ENCODE assay signal across 16 mouse cellular contexts in genomic region chr15:97314720-97315421, GRCm38 (mm10).
DNase-seq lines count a peak whose midpoint lies in the region; ATAC-seq and TF ChIP-seq lines count a peak whose summit lies in the region.
"Had no signal": no experiment of that assay in that cellular context is flagged by ENCODE, and none has a peak within 500 bp of the region (broad histone marks: within the 10 kb centered on the region; RNA-seq: fewer than 3 reads in every experiment).

No protein-coding gene starts in this region.

- H3K9me3 ChIP-seq in forebrain, embryonic 15.5 days, result no peaks in the 10 kb centered on the region
- no peaks in the 10 kb centered on the region for H3K9me3 ChIP-seq in forebrain, embryonic 16.5 days (ENCODE audit: control insufficient read depth, low read length)
- H3K9me3 ChIP-seq in midbrain, postnatal 0 days (ENCODE audit: low read length), result no peaks in the 10 kb centered on the region
- H3K9me3 ChIP-seq: embryonic facial prominence, embryonic 10.5 days had no signal

- no peak for TF ChIP-seq CTCF in C2C12 (IDR thresholded peaks at IDR 0.05; ENCODE audit: control insufficient read depth, insufficient read depth, insufficient read length)
- no peak for TF ChIP-seq CTCF in midbrain, postnatal 0 days (IDR thresholded peaks at IDR 0.05)

- no peak for ATAC-seq in forebrain, embryonic 15.5 days (replicated peaks)
- ATAC-seq in forebrain, embryonic 16.5 days, result no peak
- ATAC-seq in midbrain, postnatal 0 days (ENCODE audit: low FRiP score), result no peak
- no peak for ATAC-seq in erythroid progenitor cell, adult 5-6 weeks (replicated peaks; ENCODE audit: low FRiP score, poor library complexity, severe bottlenecking)

- H3K4me3 ChIP-seq in forebrain, embryonic 15.5 days, result no peak overlapping the region
- H3K4me3 ChIP-seq in forebrain, embryonic 16.5 days (replicated peaks; ENCODE audit: low read length), result no peak overlapping the region
- H3K4me3 ChIP-seq in C2C12 (ENCODE audit: insufficient read depth, poor library complexity, severe bottlenecking), result no peak overlapping the region
- H3K4me3 ChIP-seq in midbrain, postnatal 0 days (ENCODE audit: low read depth, low read length), result no peak overlapping the region
- H3K4me3 ChIP-seq: embryonic facial prominence, embryonic 10.5 days had no signal

- H3K79me2 ChIP-seq in C2C12 (ENCODE audit: control insufficient read depth, insufficient read depth), result no peaks in the 10 kb centered on the region

- 0 out of 2 replicates have a peak overlapping the region, but pooled peaks have one; percentile 26 for H3K27ac ChIP-seq in forebrain, embryonic 15.5 days (replicated peaks)
- H3K27ac ChIP-seq in forebrain, embryonic 16.5 days (ENCODE audit: low read length), result no peak overlapping the region
- 0 out of 2 replicates have a peak overlapping the region, but pooled peaks have one; percentile 18 for H3K27ac ChIP-seq in midbrain, postnatal 0 days (ENCODE audit: low read depth, low read length)
- H3K27ac ChIP-seq: embryonic facial prominence, embryonic 10.5 days; liver, embryonic 14.5 days had no signal

- H3K36me3 ChIP-seq in forebrain, embryonic 15.5 days, result no peaks in the 10 kb centered on the region
- H3K36me3 ChIP-seq in forebrain, embryonic 16.5 days (ENCODE audit: control insufficient read depth, insufficient read depth), result no peaks in the 10 kb centered on the region
- H3K36me3 ChIP-seq in C2C12 (ENCODE audit: control insufficient read depth, insufficient read depth), result no peaks in the 10 kb centered on the region
- H3K36me3 ChIP-seq in midbrain, postnatal 0 days (ENCODE audit: insufficient read depth, low read length), result no peaks in the 10 kb centered on the region
- H3K36me3 ChIP-seq: embryonic facial prominence, embryonic 10.5 days had no signal

- no peaks in the 10 kb centered on the region for H3K79me3 ChIP-seq in C2C12 (ENCODE audit: low read depth)

- no peak overlapping the region for H3K4me2 ChIP-seq in forebrain, embryonic 15.5 days (replicated peaks)
- no peak overlapping the region for H3K4me2 ChIP-seq in forebrain, embryonic 16.5 days (ENCODE audit: low read length)
- H3K4me2 ChIP-seq in midbrain, postnatal 0 days (ENCODE audit: low read depth, low read length, poor library complexity, severe bottlenecking), result peak overlapping the region; percentile 15; the same call in 1 of the 2 replicates
- H3K4me2 ChIP-seq: heart, embryonic 11.5 days had no signal

- 0 out of 2 replicates have a peak overlapping the region, but pooled peaks have one; percentile 11 for H3K9ac ChIP-seq in forebrain, embryonic 15.5 days (replicated peaks)
- no peak overlapping the region for H3K9ac ChIP-seq in forebrain, embryonic 16.5 days (replicated peaks; ENCODE audit: low read depth, low read length)
- H3K9ac ChIP-seq in midbrain, postnatal 0 days (replicated peaks; ENCODE audit: low read length, poor library complexity, severe bottlenecking), result 0 out of 2 replicates have a peak overlapping the region, but pooled peaks have one; percentile 14
- H3K9ac ChIP-seq: liver, embryonic 14.5 days had no signal

- H3K4me1 ChIP-seq in forebrain, embryonic 15.5 days, result peaks cover 4% of the 10 kb centered on the region; the same call in 1 of the 2 replicates
- H3K4me1 ChIP-seq in forebrain, embryonic 16.5 days (replicated peaks; ENCODE audit: control insufficient read depth, insufficient read depth, low read length), result no peaks in the 10 kb centered on the region
- H3K4me1 ChIP-seq in midbrain, postnatal 0 days (ENCODE audit: insufficient read depth, low read length), result no peaks in the 10 kb centered on the region

- H3ac ChIP-seq in C2C12 (ENCODE audit: control insufficient read depth, insufficient read length, low read depth), result peak overlapping the region; percentile 45

- 56% methylated on average over 14 of the region's 14 CpGs for WGBS in forebrain, embryonic 15.5 days
- WGBS in forebrain, embryonic 16.5 days, result 42% methylated on average over 14 of the region's 14 CpGs
- 21% methylated on average over 14 of the region's 14 CpGs for WGBS in midbrain, postnatal 0 days

- peak; percentile 13 for DNase-seq in layer of hippocampus, adult 11-12 months (ENCODE audit: low spot score)
- no peak for DNase-seq in layer of hippocampus, postnatal 25 days (ENCODE audit: extremely low spot score in 1 of 2, low spot score in 1 of 2)
- DNase-seq in midbrain, postnatal 0 days (ENCODE audit: low spot score), result peak; percentile 54
- no peak for DNase-seq in kidney, adult 11 months
- DNase-seq: adrenal gland, postnatal 10 days; cerebellum, postnatal 14 days; gastrocnemius, postnatal 10 days; heart, postnatal 4 days; lung, postnatal 10 days had no signal

- no peaks in the 10 kb centered on the region for H3K27me3 ChIP-seq in forebrain, embryonic 15.5 days
- no peaks in the 10 kb centered on the region for H3K27me3 ChIP-seq in forebrain, embryonic 16.5 days (replicated peaks; ENCODE audit: control insufficient read depth, insufficient read depth, low read length)
- no peaks in the 10 kb centered on the region for H3K27me3 ChIP-seq in C2C12 (ENCODE audit: control insufficient read depth, insufficient read depth, insufficient read length)
- no peaks in the 10 kb centered on the region for H3K27me3 ChIP-seq in midbrain, postnatal 0 days (ENCODE audit: insufficient read depth, low read length)

TF ChIP-seq in C2C12, 6 proteins besides CTCF, POLR2A, EP300 and RAD21:
- TF ChIP-seq MYOG (IDR thresholded peaks at IDR 0.05; ENCODE audit: control insufficient read depth, extremely low read depth, insufficient read length), result no peak
- no peak for TF ChIP-seq MYOD1 (IDR thresholded peaks at IDR 0.05; ENCODE audit: control insufficient read depth, insufficient read length, low read depth)
- TF ChIP-seq FOSL1 (IDR thresholded peaks at IDR 0.05; ENCODE audit: insufficient read depth, low read length, poor library complexity, severe bottlenecking), result no peak
- TF ChIP-seq CEBPB (IDR thresholded peaks at IDR 0.05; ENCODE audit: low read depth), result no peak
- TF ChIP-seq MAX (IDR thresholded peaks at IDR 0.05), result no peak
TF ChIP-seq in C2C12: peak in this region for 0.

Comparison
In these comparisons a context has a peak if more than half of its experiments do, and no peak if none do; other contexts are left out.
1. DNase-seq: peak in layer of hippocampus, adult 11-12 months (single experiment) and midbrain, postnatal 0 days (single experiment); none in layer of hippocampus, postnatal 25 days (0 of 2) and kidney, adult 11 months (single experiment).